Mouse (Mus musculus): ENCODE results near the gene Slc17a9. TPM values are rescaled to one million over a fixed set of nuclear protein-coding genes. Genes with fewer than 3 reads are reported as not detected.
A peak's percentile ranks its signal among the peaks of the same experiment; 100 is the strongest.
"Not testable (repeated sequence)": the region's sequence is repeated elsewhere in the genome, so short reads cannot be mapped to it uniquely, and the experiment has no call there.

The Slc17a9 gene
- polyA plus RNA-seq, 1 experiment: 6.1 TPM

GRCm38 (mm10) chr2:180709923-180710272 lies 15.2 kb upstream of the Slc17a9 start, which contains the start of the genes Dido1 and Gid8:
Dido1 (minus strand) TSS chr2:180709999.
Gid8 (plus strand) TSS chr2:180710117.
- TF ChIP-seq FLI1 (IDR thresholded peaks at IDR 0.05; ENCODE audit: low read length) (peak; percentile 16; the same call in 1 of the 2 replicates), GATA1 (IDR thresholded peaks at IDR 0.05; ENCODE audit: borderline replicate concordance, low read length) (no peak)
- Histone ChIP-seq H3K36me3 (replicated peaks; ENCODE audit: low read length) (peaks cover 40% of the 10 kb centered on the region), H3K9me3 (no peaks in the 10 kb centered on the region), H3K4me1 (peaks cover 54% of the 10 kb centered on the region), H3K4me3 (replicated peaks) (peak within 1 kb of the TSS; percentile 97), H3K27me3 (replicated peaks) (no peaks in the 10 kb centered on the region)

- Histone ChIP-seq H3K36me3 (replicated peaks; ENCODE audit: low read length) (peaks cover 40% of the 10 kb centered on the region), H3K4me1 (peaks cover 47% of the 10 kb centered on the region), H3K9me3 (no peaks in the 10 kb centered on the region), H3K27me3 (replicated peaks) (no peaks in the 10 kb centered on the region), H3K4me3 (replicated peaks) (peak overlapping the region; percentile 97)
- TF ChIP-seq GATA1 (IDR thresholded peaks at IDR 0.05; ENCODE audit: borderline replicate concordance, low read length) (no peak), FLI1 (IDR thresholded peaks at IDR 0.05; ENCODE audit: low read length) (no peak)
Observed at GRCm38 (mm10) chr2:180710276-180711155, 14.5 kb upstream of the Slc17a9 start.

GRCm38 (mm10) chr2:180711527-180711926 lies 13.5 kb upstream of the Slc17a9 start:
- Histone ChIP-seq H3K27me3 (replicated peaks) (no peaks in the 10 kb centered on the region), H3K4me1 (peaks cover 40% of the 10 kb centered on the region), H3K9me3 (no peaks in the 10 kb centered on the region), H3K4me3 (replicated peaks) (peak overlapping the region; percentile 97), H3K36me3 (replicated peaks; ENCODE audit: low read length) (peaks cover 39% of the 10 kb centered on the region)
- TF ChIP-seq GATA1 (IDR thresholded peaks at IDR 0.05; ENCODE audit: borderline replicate concordance, low read length) (no peak), FLI1 (IDR thresholded peaks at IDR 0.05; ENCODE audit: low read length) (no peak)

- H3K9me3 ChIP-seq: no peaks in the 10 kb centered on the region
- H3K4me1 ChIP-seq: peaks cover 36% of the 10 kb centered on the region
- H3K4me3 ChIP-seq (replicated peaks): peak overlapping the region; percentile 75
- TF ChIP-seq FLI1 (IDR thresholded peaks at IDR 0.05; ENCODE audit: low read length) (no peak), GATA1 (IDR thresholded peaks at IDR 0.05; ENCODE audit: borderline replicate concordance, low read length) (no peak)
- no peaks in the 10 kb centered on the region for H3K27me3 ChIP-seq (replicated peaks)
- H3K36me3 ChIP-seq (replicated peaks; ENCODE audit: low read length): peaks cover 40% of the 10 kb centered on the region
Observed at GRCm38 (mm10) chr2:180712037-180712689, 12.9 kb upstream of the Slc17a9 start.

GRCm38 (mm10) chr2:180722748-180723147 lies 2.3 kb upstream of the Slc17a9 start:
- H3K4me1 ChIP-seq: peaks cover 44% of the 10 kb centered on the region
- H3K9me3 ChIP-seq; H3K27me3 ChIP-seq (replicated peaks); H3K4me3 ChIP-seq (replicated peaks): not testable (repeated sequence)
- H3K36me3 ChIP-seq (replicated peaks; ENCODE audit: low read length): peaks cover 67% of the 10 kb centered on the region

GRCm38 (mm10) chr2:180723865-180724264 lies 1.2 kb upstream of the Slc17a9 start:
- H3K4me1 ChIP-seq: peaks cover 46% of the 10 kb centered on the region
- no peak overlapping the region for H3K4me3 ChIP-seq (replicated peaks)
- TF ChIP-seq GATA1 (IDR thresholded peaks at IDR 0.05; ENCODE audit: borderline replicate concordance, low read length): no peak
- peaks cover 56% of the 10 kb centered on the region for H3K36me3 ChIP-seq (replicated peaks; ENCODE audit: low read length)
- no peaks in the 10 kb centered on the region for H3K9me3 ChIP-seq
- peaks cover 2% of the 10 kb centered on the region for H3K27me3 ChIP-seq (replicated peaks)

- no peak for TF ChIP-seq GATA1 (IDR thresholded peaks at IDR 0.05; ENCODE audit: borderline replicate concordance, low read length)
- TF ChIP-seq FLI1 (IDR thresholded peaks at IDR 0.05; ENCODE audit: low read length): no peak
- Histone ChIP-seq H3K36me3 (replicated peaks; ENCODE audit: low read length) (peaks cover 42% of the 10 kb centered on the region), H3K4me1 (peaks cover 46% of the 10 kb centered on the region), H3K27me3 (replicated peaks) (peaks cover 2% of the 10 kb centered on the region), H3K4me3 (replicated peaks) (peak overlapping the region; percentile 91), H3K9me3 (no peaks in the 10 kb centered on the region)
Observed at GRCm38 (mm10) chr2:180725414-180725778, 333 bp downstream of the Slc17a9 start.

GRCm38 (mm10) chr2:180725856-180726629 lies 980 bp downstream of the Slc17a9 start:
- TF ChIP-seq GATA1 (IDR thresholded peaks at IDR 0.05; ENCODE audit: borderline replicate concordance, low read length) (no peak), FLI1 (IDR thresholded peaks at IDR 0.05; ENCODE audit: low read length) (no peak)
- H3K27me3 ChIP-seq (replicated peaks): peaks cover 2% of the 10 kb centered on the region
- peak overlapping the region; percentile 91 for H3K4me3 ChIP-seq (replicated peaks)
- H3K36me3 ChIP-seq (replicated peaks; ENCODE audit: low read length): peaks cover 35% of the 10 kb centered on the region
- H3K9me3 ChIP-seq: no peaks in the 10 kb centered on the region
- peaks cover 50% of the 10 kb centered on the region for H3K4me1 ChIP-seq

- H3K9me3 ChIP-seq: no peaks in the 10 kb centered on the region
- peaks cover 2% of the 10 kb centered on the region for H3K27me3 ChIP-seq (replicated peaks)
- H3K4me3 ChIP-seq (replicated peaks): peak overlapping the region; percentile 91
- H3K4me1 ChIP-seq: peaks cover 54% of the 10 kb centered on the region
- peaks cover 29% of the 10 kb centered on the region for H3K36me3 ChIP-seq (replicated peaks; ENCODE audit: low read length)
- no peak for TF ChIP-seq GATA1 (IDR thresholded peaks at IDR 0.05; ENCODE audit: borderline replicate concordance, low read length)
- no peak for TF ChIP-seq FLI1 (IDR thresholded peaks at IDR 0.05; ENCODE audit: low read length)
Observed at GRCm38 (mm10) chr2:180726658-180727442, 1.8 kb downstream of the Slc17a9 start.

Measured in megakaryocyte, embryonic 14.5 days (primary cell).